Mouse (Mus musculus): ENCODE data around the gene Kif26a. TPM values are rescaled to one million over a fixed set of nuclear protein-coding genes. Genes with fewer than 3 reads are reported as not detected.
A peak's percentile ranks its signal among the peaks of the same experiment; 100 is the strongest.

The Kif26a gene
- polyA plus RNA-seq (2015; fragmentation: Nextera tagmentation; extraction: Ambion mirVana) = 2.4 and 3.1 TPM in 2 replicates

- under 1% methylated on average over 67 of the region's 68 CpGs for WGBS
- peak within 1 kb of the TSS; percentile 66 for H3K27ac ChIP-seq
- H3K27me3 ChIP-seq = peaks cover 78% of the 10 kb centered on the region
- H3K9ac ChIP-seq = peak within 1 kb of the TSS; percentile 58
- peak; percentile 74 for ATAC-seq (replicated peaks; ENCODE audit: insufficient number of reproducible peaks, insufficient read depth, low FRiP score, low read depth)
- peaks cover 45% of the 10 kb centered on the region for H3K4me1 ChIP-seq (replicated peaks)
- H3K36me3 ChIP-seq = no peaks in the 10 kb centered on the region
- H3K4me3 ChIP-seq = peak within 1 kb of the TSS; percentile 60
- no peaks in the 10 kb centered on the region for H3K9me3 ChIP-seq (replicated peaks)
- H3K4me2 ChIP-seq = peak within 1 kb of the TSS; percentile 92
Observed at GRCm38 (mm10) chr12:112145875-112146651, at the start of gene Kif26a. TSS of gene Kif26a (plus strand) at chr12:112146208.

- Histone ChIP-seq H3K4me1 (replicated peaks) (no peaks in the 10 kb centered on the region), H3K4me3 (no peak overlapping the region), H3K36me3 (no peaks in the 10 kb centered on the region), H3K9me3 (replicated peaks) (no peaks in the 10 kb centered on the region), H3K27me3 (peaks cover 7% of the 10 kb centered on the region; the same call in 1 of the 2 replicates), H3K4me2 (no peak overlapping the region), H3K27ac (no peak overlapping the region), H3K9ac (no peak overlapping the region)
- ATAC-seq (replicated peaks; ENCODE audit: insufficient number of reproducible peaks, insufficient read depth, low FRiP score, low read depth) = no peak
- 65% methylated on average over 8 of the region's 8 CpGs for WGBS
Observed at GRCm38 (mm10) chr12:112096733-112097117, 49.3 kb upstream of the Kif26a start.

GRCm38 (mm10) chr12:112100106-112100505 is 45.9 kb upstream of the Kif26a start:
- H3K27me3 ChIP-seq = no peaks in the 10 kb centered on the region
- H3K27ac ChIP-seq = no peak overlapping the region
- no peak for ATAC-seq (replicated peaks; ENCODE audit: insufficient number of reproducible peaks, insufficient read depth, low FRiP score, low read depth)
- no peak overlapping the region for H3K4me3 ChIP-seq
- no peak overlapping the region for H3K4me2 ChIP-seq
- H3K36me3 ChIP-seq = no peaks in the 10 kb centered on the region
- H3K4me1 ChIP-seq (replicated peaks) = no peaks in the 10 kb centered on the region
- 59% methylated on average over 4 of the region's 4 CpGs for WGBS
- H3K9ac ChIP-seq = no peak overlapping the region
- H3K9me3 ChIP-seq (replicated peaks) = no peaks in the 10 kb centered on the region

- Histone ChIP-seq H3K9me3 (replicated peaks) (no peaks in the 10 kb centered on the region), H3K36me3 (no peaks in the 10 kb centered on the region), H3K4me1 (replicated peaks) (no peaks in the 10 kb centered on the region), H3K4me2 (no peak overlapping the region), H3K4me3 (no peak overlapping the region), H3K9ac (no peak overlapping the region), H3K27me3 (0 out of 2 replicates have a peak, but pooled peaks cover 3% of the 10 kb centered on the region), H3K27ac (no peak overlapping the region)
- 48% methylated on average over 4 of the region's 4 CpGs for WGBS
- ATAC-seq (replicated peaks; ENCODE audit: insufficient number of reproducible peaks, insufficient read depth, low FRiP score, low read depth) = no peak
Observed at GRCm38 (mm10) chr12:112101045-112101444, 45.0 kb upstream of the Kif26a start.

- Histone ChIP-seq H3K27ac (no peak overlapping the region), H3K36me3 (no peaks in the 10 kb centered on the region), H3K9me3 (replicated peaks) (no peaks in the 10 kb centered on the region), H3K4me1 (replicated peaks) (peaks cover 8% of the 10 kb centered on the region), H3K4me2 (no peak overlapping the region), H3K27me3 (peaks cover 24% of the 10 kb centered on the region), H3K9ac (no peak overlapping the region), H3K4me3 (no peak overlapping the region)
- WGBS = 79% methylated on average over 5 of the region's 5 CpGs
- no peak for ATAC-seq (replicated peaks; ENCODE audit: insufficient number of reproducible peaks, insufficient read depth, low FRiP score, low read depth)
Observed at GRCm38 (mm10) chr12:112103179-112103578, 42.8 kb upstream of the Kif26a start.

GRCm38 (mm10) chr12:112104890-112105289 is 41.1 kb upstream of the Kif26a start:
- H3K9ac ChIP-seq = no peak overlapping the region
- ATAC-seq (replicated peaks; ENCODE audit: insufficient number of reproducible peaks, insufficient read depth, low FRiP score, low read depth) = no peak
- no peak overlapping the region for H3K27ac ChIP-seq
- H3K4me3 ChIP-seq = no peak overlapping the region
- peaks cover 8% of the 10 kb centered on the region for H3K4me1 ChIP-seq (replicated peaks)
- no peaks in the 10 kb centered on the region for H3K36me3 ChIP-seq
- H3K9me3 ChIP-seq (replicated peaks) = no peaks in the 10 kb centered on the region
- no peak overlapping the region for H3K4me2 ChIP-seq
- peaks cover 34% of the 10 kb centered on the region for H3K27me3 ChIP-seq
- WGBS = 75% methylated on average over 11 of the region's 11 CpGs

- Histone ChIP-seq H3K4me1 (replicated peaks) (peaks cover 8% of the 10 kb centered on the region), H3K27me3 (peaks cover 47% of the 10 kb centered on the region), H3K36me3 (no peaks in the 10 kb centered on the region), H3K9me3 (replicated peaks) (no peaks in the 10 kb centered on the region), H3K4me3 (peak within 1 kb of the TSS; percentile 15), H3K4me2 (peak within 1 kb of the TSS; percentile 48), H3K27ac (no peak within 1 kb of the TSS), H3K9ac (no peak within 1 kb of the TSS)
- 3% methylated on average over 14 of the region's 14 CpGs for WGBS
- ATAC-seq (replicated peaks; ENCODE audit: insufficient number of reproducible peaks, insufficient read depth, low FRiP score, low read depth) = 0 out of 2 replicates have a peak, but pooled peaks have one; percentile 11
Observed at GRCm38 (mm10) chr12:112106541-112106971, 39.5 kb upstream of the Kif26a start, which contains the start of gene Aspg. TSS of gene Aspg (plus strand) at chr12:112106679.

GRCm38 (mm10) chr12:112107685-112108084 is 38.3 kb upstream of the Kif26a start:
- Histone ChIP-seq H3K27me3 (peaks cover 58% of the 10 kb centered on the region), H3K27ac (no peak overlapping the region), H3K9ac (no peak overlapping the region), H3K4me1 (replicated peaks) (peaks cover 8% of the 10 kb centered on the region), H3K4me3 (no peak overlapping the region), H3K4me2 (no peak overlapping the region), H3K9me3 (replicated peaks) (no peaks in the 10 kb centered on the region), H3K36me3 (no peaks in the 10 kb centered on the region)
- 87% methylated on average over 8 of the region's 8 CpGs for WGBS
- ATAC-seq (replicated peaks; ENCODE audit: insufficient number of reproducible peaks, insufficient read depth, low FRiP score, low read depth) = no peak

GRCm38 (mm10) chr12:112108696-112109445 is 37.1 kb upstream of the Kif26a start:
- Histone ChIP-seq H3K9me3 (replicated peaks) (no peaks in the 10 kb centered on the region), H3K4me3 (no peak overlapping the region), H3K9ac (no peak overlapping the region), H3K4me1 (replicated peaks) (peaks cover 8% of the 10 kb centered on the region), H3K27ac (no peak overlapping the region), H3K4me2 (no peak overlapping the region), H3K36me3 (no peaks in the 10 kb centered on the region), H3K27me3 (peaks cover 67% of the 10 kb centered on the region)
- ATAC-seq (replicated peaks; ENCODE audit: insufficient number of reproducible peaks, insufficient read depth, low FRiP score, low read depth) = no peak
- WGBS = 77% methylated on average over 11 of the region's 11 CpGs

- Histone ChIP-seq H3K36me3 (no peaks in the 10 kb centered on the region), H3K4me3 (no peak overlapping the region), H3K4me2 (no peak overlapping the region), H3K9me3 (replicated peaks) (no peaks in the 10 kb centered on the region), H3K27ac (no peak overlapping the region), H3K9ac (no peak overlapping the region), H3K27me3 (peaks cover 71% of the 10 kb centered on the region), H3K4me1 (replicated peaks) (peaks cover 8% of the 10 kb centered on the region)
- ATAC-seq (replicated peaks; ENCODE audit: insufficient number of reproducible peaks, insufficient read depth, low FRiP score, low read depth) = no peak
- 76% methylated on average over 9 of the region's 9 CpGs for WGBS
Observed at GRCm38 (mm10) chr12:112109701-112110100, 36.3 kb upstream of the Kif26a start.

- H3K27ac ChIP-seq = no peak overlapping the region
- H3K9me3 ChIP-seq (replicated peaks) = no peaks in the 10 kb centered on the region
- WGBS = 76% methylated on average over 5 of the region's 5 CpGs
- H3K36me3 ChIP-seq = no peaks in the 10 kb centered on the region
- peaks cover 77% of the 10 kb centered on the region for H3K27me3 ChIP-seq
- H3K4me3 ChIP-seq = no peak overlapping the region
- ATAC-seq (replicated peaks; ENCODE audit: insufficient number of reproducible peaks, insufficient read depth, low FRiP score, low read depth) = no peak
- H3K4me2 ChIP-seq = no peak overlapping the region
- H3K9ac ChIP-seq = no peak overlapping the region
- peaks cover 8% of the 10 kb centered on the region for H3K4me1 ChIP-seq (replicated peaks)
Observed at GRCm38 (mm10) chr12:112111323-112111722, 34.7 kb upstream of the Kif26a start.
